In genomic region chr10:78747035-78747721, GRCm38 (mm10) we compare ENCODE assay signal across 9 mouse cellular contexts. TPM values are rescaled to one million over a fixed set of nuclear protein-coding genes. Genes with fewer than 3 reads are reported as not detected.
DNase-seq lines count a peak whose midpoint lies in the region; ATAC-seq lines count a peak whose summit lies in the region.
"Had no signal": no experiment of that assay in that cellular context is flagged by ENCODE, and none has a peak within 500 bp of the region (broad histone marks: within the 10 kb centered on the region; RNA-seq: fewer than 3 reads in every experiment).

No protein-coding gene starts in this region.

- H3K36me3 ChIP-seq in forebrain, embryonic 16.5 days (ENCODE audit: control insufficient read depth, insufficient read depth): no peaks in the 10 kb centered on the region
- no peaks in the 10 kb centered on the region for H3K36me3 ChIP-seq in neural tube, embryonic 11.5 days (ENCODE audit: control insufficient read depth, insufficient read depth, low read length)

- DNase-seq in layer of hippocampus, postnatal 25 days (ENCODE audit: extremely low spot score in 1 of 2, low spot score in 1 of 2): peak; percentile 8 to 36
- DNase-seq in layer of hippocampus, adult 18-20 months (ENCODE audit: low spot score in 2 of 2): no peak
- peak; percentile 35 to 51 for DNase-seq in cerebellum, postnatal 25 days
- DNase-seq in left cerebral cortex, postnatal 25 days (ENCODE audit: low spot score in 2 of 2): peak; percentile 37 to 51
- DNase-seq in neural tube, embryonic 11.5 days (ENCODE audit: low spot score): peak; percentile 65

- H3K4me2 ChIP-seq in forebrain, embryonic 16.5 days (ENCODE audit: low read length): peak overlapping the region; percentile 69
- peak overlapping the region; percentile 59 for H3K4me2 ChIP-seq in neural tube, embryonic 11.5 days (ENCODE audit: low read depth)

- no peak overlapping the region for H3K27ac ChIP-seq in forebrain, embryonic 16.5 days (ENCODE audit: low read length)
- H3K27ac ChIP-seq in neural tube, embryonic 11.5 days (ENCODE audit: low read depth, low read length): no peak overlapping the region

- no peaks in the 10 kb centered on the region for H3K27me3 ChIP-seq in forebrain, embryonic 16.5 days (replicated peaks; ENCODE audit: control insufficient read depth, insufficient read depth, low read length)
- H3K27me3 ChIP-seq in neural tube, embryonic 11.5 days (ENCODE audit: control insufficient read depth, insufficient read depth, low read length): no peaks in the 10 kb centered on the region

- peak; percentile 75 for ATAC-seq in forebrain, embryonic 16.5 days
- peak; percentile 68 for ATAC-seq in neural tube, embryonic 11.5 days (ENCODE audit: insufficient read depth, low FRiP score, low TSS enrichment)
- ATAC-seq in erythroblast, adult 5-6 weeks (replicated peaks; ENCODE audit: low FRiP score, poor library complexity, severe bottlenecking): no peak
- no peak for ATAC-seq in inflammation-experienced regulatory T-cells, adult 6 months

- peak overlapping the region; percentile 46 for H3K4me3 ChIP-seq in forebrain, embryonic 16.5 days (replicated peaks; ENCODE audit: low read length)
- H3K4me3 ChIP-seq in neural tube, embryonic 11.5 days (ENCODE audit: low read depth, low read length): peak overlapping the region; percentile 29

- H3K4me1 ChIP-seq in forebrain, embryonic 16.5 days (replicated peaks; ENCODE audit: control insufficient read depth, insufficient read depth, low read length): peaks cover 12% of the 10 kb centered on the region; the same call in 1 of the 2 replicates
- peaks cover 2% of the 10 kb centered on the region; the same call in 1 of the 2 replicates for H3K4me1 ChIP-seq in neural tube, embryonic 11.5 days (ENCODE audit: control insufficient read depth, insufficient read depth, low read length)

- WGBS in forebrain, embryonic 16.5 days: 2% methylated on average over 27 of the region's 27 CpGs
- WGBS in neural tube, embryonic 11.5 days: 2% methylated on average over 27 of the region's 27 CpGs

- H3K9me3 ChIP-seq in forebrain, embryonic 16.5 days (ENCODE audit: control insufficient read depth, low read length): no peaks in the 10 kb centered on the region
- no peaks in the 10 kb centered on the region for H3K9me3 ChIP-seq in neural tube, embryonic 11.5 days (ENCODE audit: control insufficient read depth, low read length)

- intact Hi-C loops in left cerebral cortex, postnatal 25 days (cut with DNase I): no loop called here

- peak overlapping the region; percentile 41 for H3K9ac ChIP-seq in forebrain, embryonic 16.5 days (replicated peaks; ENCODE audit: low read depth, low read length)
- peak overlapping the region; percentile 18; the same call in 1 of the 2 replicates for H3K9ac ChIP-seq in neural tube, embryonic 11.5 days (ENCODE audit: low read length)

RNA-seq across cellular contexts. Expression of gene Ccdc105, which starts 5.7 kb away (rescaled TPM):
- under 1 TPM; 0.42 to 0.47 TPM for total RNA-seq in layer of hippocampus, postnatal 25 days (2021)
- under 1 TPM; 0.56 to 0.72 TPM for total RNA-seq in layer of hippocampus, adult 18-20 months (2021)
- polyA plus RNA-seq in forebrain, embryonic 16.5 days (2015; fragmentation: Nextera tagmentation; extraction: Ambion mirVana): 0.39 and 0.41 TPM in 2 replicates
- total RNA-seq in left cerebral cortex, postnatal 25 days (2021): under 1 TPM; 0.41 to 0.57 TPM
- polyA plus RNA-seq in neural tube, embryonic 11.5 days (2014; fragmentation: Nextera tagmentation; extraction: Ambion mirVana): not detected in 2 replicates
- not detected in 2 replicates for total RNA-seq in erythroblast, adult 5-6 weeks (2015; ENCODE audit: low replicate concordance)
- total RNA-seq in erythroblast, adult 5-6 weeks (2017; ENCODE audit: low replicate concordance): not detected in 2 replicates
- not detected for polyA plus RNA-seq in inflammation-experienced regulatory T-cells, adult 6 months (2017; shearing (Covaris generic))

RNA-seq across cellular contexts. Expression of gene Casp14, which starts 29.1 kb away (rescaled TPM):
- not detected for total RNA-seq in layer of hippocampus, postnatal 25 days (2021)
- total RNA-seq in layer of hippocampus, adult 18-20 months (2021): not detected
- 0.11 TPM in 1 of 2 replicates, not detected in the other for polyA plus RNA-seq in forebrain, embryonic 16.5 days (2015; fragmentation: Nextera tagmentation; extraction: Ambion mirVana)
- not detected for total RNA-seq in left cerebral cortex, postnatal 25 days (2021)
- not detected in 2 replicates for polyA plus RNA-seq in neural tube, embryonic 11.5 days (2014; fragmentation: Nextera tagmentation; extraction: Ambion mirVana)
- total RNA-seq in erythroblast, adult 5-6 weeks (2015; ENCODE audit: low replicate concordance): not detected in 2 replicates
- not detected in 2 replicates for total RNA-seq in erythroblast, adult 5-6 weeks (2017; ENCODE audit: low replicate concordance)
- not detected for polyA plus RNA-seq in inflammation-experienced regulatory T-cells, adult 6 months (2017; shearing (Covaris generic))
- total RNA-seq: left cerebral cortex, postnatal 14 days had no signal

RNA-seq across cellular contexts. Expression of gene Slc1a6, which starts 33.1 kb away (rescaled TPM):
- 10 to 100 TPM; 11.0 to 12.5 TPM for total RNA-seq in layer of hippocampus, postnatal 25 days (2021)
- total RNA-seq in layer of hippocampus, adult 18-20 months (2021): 10 to 100 TPM; 11.0 to 13.7 TPM
- 5.4 and 7.4 TPM in 2 replicates for polyA plus RNA-seq in forebrain, embryonic 16.5 days (2015; fragmentation: Nextera tagmentation; extraction: Ambion mirVana)
- 10 to 100 TPM; 10.8 to 12.5 TPM for total RNA-seq in left cerebral cortex, postnatal 25 days (2021)
- polyA plus RNA-seq in neural tube, embryonic 11.5 days (2014; fragmentation: Nextera tagmentation; extraction: Ambion mirVana): 0.80 and 0.84 TPM in 2 replicates
- not detected in 2 replicates for total RNA-seq in erythroblast, adult 5-6 weeks (2015; ENCODE audit: low replicate concordance)
- total RNA-seq in erythroblast, adult 5-6 weeks (2017; ENCODE audit: low replicate concordance): not detected in 2 replicates
- polyA plus RNA-seq in inflammation-experienced regulatory T-cells, adult 6 months (2017; shearing (Covaris generic)): not detected

Comparison
In these comparisons a context has a peak if more than half of its experiments do, and no peak if none do; other contexts are left out.
1. DNase-seq: peak in layer of hippocampus, postnatal 25 days (2 of 2), cerebellum, postnatal 25 days (2 of 2), left cerebral cortex, postnatal 25 days (2 of 2) and neural tube, embryonic 11.5 days (single experiment); none in layer of hippocampus, adult 18-20 months (0 of 2).
2. ATAC-seq: peak in forebrain, embryonic 16.5 days (single experiment) and neural tube, embryonic 11.5 days (single experiment); none in erythroblast, adult 5-6 weeks (single experiment) and inflammation-experienced regulatory T-cells, adult 6 months (single experiment).
3. RNA of gene Slc1a6, which starts 33.1 kb away (total RNA-seq): 11.0 to 13.7 TPM in layer of hippocampus, adult 18-20 months, 11.0 to 12.5 TPM in layer of hippocampus, postnatal 25 days and 10.8 to 12.5 TPM in left cerebral cortex, postnatal 25 days; not detected in erythroblast, adult 5-6 weeks; every median in the first group is over 10 times any median in the second.